8 mouse cellular contexts compared by ENCODE assay signal in genomic region chr9:59353253-59353639, GRCm38 (mm10). TPM values are rescaled to one million over a fixed set of nuclear protein-coding genes. Genes with fewer than 3 reads are reported as not detected.
A peak's percentile ranks its signal among the peaks of the same experiment; 100 is the strongest.
DNase-seq lines count a peak whose midpoint lies in the region; ATAC-seq lines count a peak whose summit lies in the region.

TSS of gene Bbs4 (minus strand) at chr9:59353508.

- no peaks in the 10 kb centered on the region for H3K27me3 ChIP-seq in hindbrain, embryonic 11.5 days (ENCODE audit: control insufficient read depth, insufficient read depth, low read length)

- H3K9ac ChIP-seq in hindbrain, embryonic 11.5 days (ENCODE audit: low read depth, low read length): peak within 1 kb of the TSS; percentile 78

- peak; percentile 99 for ATAC-seq in frontal cortex, adult (ENCODE audit: low TSS enrichment)
- peak; percentile 89 for ATAC-seq in hindbrain, embryonic 11.5 days (ENCODE audit: low FRiP score)

- no peaks in the 10 kb centered on the region for H3K9me3 ChIP-seq in hindbrain, embryonic 11.5 days (ENCODE audit: control insufficient read depth, low read length)

- peak within 1 kb of the TSS; percentile 66 for H3K4me3 ChIP-seq in hindbrain, embryonic 11.5 days (ENCODE audit: low read depth, low read length)

- 0% methylated on average over 31 of the region's 32 CpGs for WGBS in hindbrain, embryonic 11.5 days

- H3K27ac ChIP-seq in hindbrain, embryonic 11.5 days (ENCODE audit: low read depth, low read length): peak within 1 kb of the TSS; percentile 80

- no peaks in the 10 kb centered on the region for H3K36me3 ChIP-seq in hindbrain, embryonic 11.5 days (ENCODE audit: control insufficient read depth, insufficient read depth, low read length)

- H3K4me2 ChIP-seq in hindbrain, embryonic 11.5 days (replicated peaks; ENCODE audit: low read depth, low read length): peak within 1 kb of the TSS; percentile 35

- DNase-seq in MEL-GATA-1-ER (ENCODE audit: extremely low read depth, low read depth): peak; percentile 77
- peak; percentile 87 for DNase-seq in cerebellum, adult 8-10 months
- peak; percentile 93 for DNase-seq in hindbrain, embryonic 11.5 days (ENCODE audit: low spot score)
- DNase-seq in layer of hippocampus, postnatal 10 days (ENCODE audit: low spot score in 2 of 2): peak; percentile 85 to 86
- peak; percentile 96 for DNase-seq in lung, postnatal 10 days
- peak; percentile 93 for DNase-seq in ovary, postnatal 36 days (ENCODE audit: low spot score)
- DNase-seq in thymus, postnatal 25 days: peak; percentile 94

- no peaks in the 10 kb centered on the region for H3K4me1 ChIP-seq in hindbrain, embryonic 11.5 days (replicated peaks; ENCODE audit: control insufficient read depth, insufficient read depth, low read length)

RNA-seq across cellular contexts. Expression of gene Bbs4, which starts in this region (rescaled TPM):
- polyA plus RNA-seq in hindbrain, embryonic 11.5 days (2014; fragmentation: Nextera tagmentation; extraction: Ambion mirVana): 21.8 and 22.0 TPM in 2 replicates
- total RNA-seq in layer of hippocampus, postnatal 10 days (2021): 10 to 100 TPM; 29.9 to 32.1 TPM

Comparison
In these comparisons a context has a peak if more than half of its experiments do, and no peak if none do; other contexts are left out.
1. Peak in every context shown above with its lines: DNase-seq, ATAC-seq, H3K4me3 ChIP-seq and H3K27ac ChIP-seq.